Mouse (Mus musculus) megakaryocyte, embryonic 14.5 days (primary cell): ENCODE results near the gene Cpa2.

ENCODE experiments used
- FLI1 ChIP-seq: IDR thresholded peaks from 2 replicates; pipeline ENCODE4 v1.6.1; 2012; ENCODE audit warnings: low read length, inconsistent platforms, mixed read lengths
- GATA1 ChIP-seq: IDR thresholded peaks from 3 replicates; pipeline ENCODE4 v1.6.1; 2012; ENCODE audit warnings: mixed read lengths, low read length, inconsistent platforms, borderline replicate concordance

GRCm38 (mm10) chr6:30586886-30587442 is 45.6 kb downstream of the Cpa2 start:
- TF ChIP-seq FLI1 (no peak), GATA1 (no peak)
